Mouse (Mus musculus) duodenum, adult 2 months (tissue): Measurements from ENCODE around the gene Ern2. TPM values are rescaled to one million over a fixed set of nuclear protein-coding genes. Genes with fewer than 3 reads are reported as not detected.

Experiments used
- polyA plus RNA-seq: library from polyadenylated mRNA; depleted of rRNA; stranded (reverse); fragments of >200 nt; gene quantifications from 2 replicates; pipeline ENCODE4 v1.2.3, GENCODE M21; 2012; ENCODE audit warnings: low replicate concordance; rRNA removed

The Ern2 gene
- polyA plus RNA-seq, result 12.4 and 69.1 TPM in 2 replicates

GRCm38 (mm10) chr7:122186043-122186442 is at the start of gene Ern2:
Ern2 (minus strand) TSS chr7:122186207.

GRCm38 (mm10) chr7:122219315-122219801 is 33.4 kb upstream of the Ern2 start, which contains the start of gene Chp2:
Chp2 (plus strand) TSS chr7:122219496.

GRCm38 (mm10) chr7:122158915-122159902 is 26.8 kb downstream of the Ern2 start, which contains the start of gene Plk1:
Plk1 (plus strand) TSS chr7:122159439.

GRCm38 (mm10) chr7:122132497-122133337 is 53.3 kb downstream of the Ern2 start, which contains the start of the genes Palb2 and Dctn5:
Palb2 (minus strand) TSS chr7:122132985.
Dctn5 (plus strand) TSS chr7:122133041.

Other genes with a start within 250 kb of the Ern2 start
- gene Cog7, start 204.5 kb downstream of the Ern2 start, polyA plus RNA-seq, result 15.3 and 17.0 TPM in 2 replicates
- gene Gga2, start 165.0 kb downstream of the Ern2 start, polyA plus RNA-seq, result 6.7 and 8.1 TPM in 2 replicates
- gene Ubfd1, start 119.0 kb downstream of the Ern2 start, polyA plus RNA-seq, result 13.7 and 17.3 TPM in 2 replicates
- 7.7 and 9.1 TPM in 2 replicates for gene Ears2, start 118.9 kb downstream of the Ern2 start, polyA plus RNA-seq
- gene Ndufab1, start 84.3 kb downstream of the Ern2 start, polyA plus RNA-seq, result 1,696 and 2,422 TPM in 2 replicates
- 0.59 and 1.1 TPM in 2 replicates for gene Palb2, start 53.2 kb downstream of the Ern2 start, polyA plus RNA-seq
- gene Dctn5, start 53.2 kb downstream of the Ern2 start, polyA plus RNA-seq, result 36.7 and 46.4 TPM in 2 replicates
- 17.8 and 20.3 TPM in 2 replicates for gene Plk1, start 26.8 kb downstream of the Ern2 start, polyA plus RNA-seq
- 218 and 266 TPM in 2 replicates for gene Chp2, start 33.3 kb upstream of the Ern2 start, polyA plus RNA-seq
- 2.0 and 4.1 TPM in 2 replicates for gene Prkcb, start 102.5 kb upstream of the Ern2 start, polyA plus RNA-seq